Mouse (Mus musculus) hindbrain, embryonic 16.5 days (tissue): ENCODE results near the gene Map4. TPM values are rescaled to one million over a fixed set of nuclear protein-coding genes. Genes with fewer than 3 reads are reported as not detected.

Source experiments
- ATAC-seq: fragments of 200-750 bp; cut with Nextera tagmentation; 2 replicates; pipeline ENCODE4 v1.8.0; 2017; ENCODE audit warnings: moderate TSS enrichment, moderate library complexity
- H3K27ac ChIP-seq: fragments of 300-500 bp; sonication (generic); 2 replicates; pipeline ENCODE4 v1.5.1; 2014; ENCODE audit warnings: low read depth, mild to moderate bottlenecking, control low read depth, low read length, moderate library complexity
- H3K27me3 ChIP-seq: fragments of 300-500 bp; sonication (generic); replicated peaks from 2 replicates; pipeline ENCODE4 v1.6.1; 2014; ENCODE audit warnings: low read length; ENCODE audit not compliant: control insufficient read depth, insufficient read depth
- H3K36me3 ChIP-seq: fragments of 300-500 bp; sonication (generic); 2 replicates; pipeline ENCODE4 v1.6.1; 2014; ENCODE audit warnings: mild to moderate bottlenecking, low read length, moderate library complexity, mixed read lengths; ENCODE audit not compliant: control insufficient read depth, insufficient read depth
- H3K4me1 ChIP-seq: fragments of 300-500 bp; sonication (generic); 2 replicates; pipeline ENCODE4 v1.6.1; 2014; ENCODE audit warnings: low read depth, low read length; ENCODE audit not compliant: control insufficient read depth, insufficient read depth
- H3K4me2 ChIP-seq: fragments of 300-500 bp; sonication (generic); 2 replicates; pipeline ENCODE4 v1.6.1; 2014; ENCODE audit warnings: mild to moderate bottlenecking, low read length, control low read depth, moderate library complexity
- H3K4me3 ChIP-seq: fragments of 300-500 bp; sonication (generic); 2 replicates; pipeline ENCODE4 v1.5.1; 2014; ENCODE audit warnings: mild to moderate bottlenecking, low read length, control low read depth, moderate library complexity
- H3K9ac ChIP-seq: fragments of 300-500 bp; sonication (generic); 2 replicates; pipeline ENCODE4 v1.6.1; 2014; ENCODE audit warnings: low read depth, mild to moderate bottlenecking, control low read depth, low read length, moderate library complexity
- H3K9me3 ChIP-seq: fragments of 300-500 bp; sonication (generic); 2 replicates; pipeline ENCODE4 v1.6.1; 2014; ENCODE audit warnings: mild to moderate bottlenecking, low read length, moderate library complexity; ENCODE audit not compliant: control insufficient read depth
- WGBS: fragments of 180-500 bp; shearing (Covaris S2); extraction: QIAGEN DNeasy Blood & Tissue Kit; methylation state at CpG from one replicate; pipeline ENCODE4 v1.1.7; 2014; 5-methylcytosine and 5-hydroxymethylcytosine counted together
- polyA plus RNA-seq: library from polyadenylated mRNA; unstranded; fragments of >200 nt; fragmentation: Nextera tagmentation; extraction: Ambion mirVana; gene quantifications from 2 replicates; pipeline ENCODE4 v1.2.1, GENCODE M21; 2015

Gene Map4
- polyA plus RNA-seq, 1 experiment from 2014 or later: 206 TPM

DNA sequence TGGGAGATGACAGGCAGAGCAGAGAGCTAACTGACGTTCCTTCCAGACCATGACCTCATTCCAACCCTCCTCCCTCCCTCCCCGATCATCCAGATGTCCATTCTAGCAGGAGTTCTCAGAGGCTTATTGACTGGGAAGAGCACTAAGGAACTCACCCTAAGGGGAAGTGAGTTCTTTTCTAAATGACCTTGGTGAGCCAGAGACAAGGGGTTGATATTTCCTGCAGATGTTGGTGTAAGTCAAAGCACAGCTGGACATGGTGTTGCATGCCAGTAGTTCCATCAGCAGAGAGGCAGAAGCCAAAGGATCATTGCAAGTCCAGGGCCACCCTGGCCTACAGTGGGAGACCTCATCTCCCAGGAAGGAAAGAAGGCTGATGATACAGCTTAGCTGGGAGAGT, 33.2 kb upstream of the Map4 start:
- Histone ChIP-seq H3K27me3 (no peaks in the 10 kb centered on the region), H3K9ac (no peak overlapping the region), H3K9me3 (no peaks in the 10 kb centered on the region), H3K36me3 (0 out of 2 replicates have a peak, but pooled peaks cover 2% of the 10 kb centered on the region), H3K27ac (no peak overlapping the region), H3K4me2 (no peak overlapping the region), H3K4me3 (no peak overlapping the region), H3K4me1 (peaks cover 2% of the 10 kb centered on the region)
- no peak for ATAC-seq
- 59% methylated on average over 2 of the region's 2 CpGs for WGBS

DNA sequence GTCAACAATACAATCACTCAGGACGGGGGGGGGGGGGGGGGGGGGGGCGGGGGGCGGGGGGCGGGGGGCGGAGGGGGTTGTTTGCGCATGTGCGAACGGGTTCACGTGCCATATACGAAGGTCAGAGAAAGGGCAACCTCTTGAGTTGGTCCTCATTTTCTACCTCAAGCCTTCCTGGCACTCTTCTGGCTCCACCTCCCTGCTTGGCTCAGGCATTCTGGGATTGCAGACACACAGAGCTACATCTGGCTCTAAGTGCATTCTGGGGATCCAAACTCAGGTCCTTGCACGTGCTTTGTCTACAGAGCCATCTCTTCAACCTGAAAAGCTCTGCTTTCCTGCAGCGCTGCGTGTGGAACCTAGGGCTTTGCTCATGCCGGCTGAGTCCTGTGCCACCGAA, 31.9 kb upstream of the Map4 start:
- no peak overlapping the region for H3K4me2 ChIP-seq

DNA sequence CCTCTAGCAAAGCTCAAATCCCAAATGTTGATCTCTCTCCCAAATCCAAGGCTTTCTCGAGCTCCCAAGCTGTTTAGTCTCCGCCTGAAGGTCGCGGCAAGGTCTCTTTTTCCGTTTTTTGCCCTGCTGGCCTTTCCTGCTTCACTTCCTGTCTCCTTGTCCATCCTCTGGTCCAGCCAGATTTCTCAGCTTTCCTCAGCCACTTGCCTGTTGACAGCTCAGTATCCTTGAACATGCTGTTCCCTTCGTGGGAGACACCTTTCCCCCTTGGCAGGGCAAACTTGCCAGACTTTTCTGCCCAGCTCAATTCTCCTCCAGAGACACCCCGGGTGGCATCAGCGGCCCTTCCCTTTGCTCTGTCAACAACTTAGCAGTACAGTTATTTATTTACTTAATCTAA, 31.5 kb upstream of the Map4 start:
- Histone ChIP-seq H3K9me3 (no peaks in the 10 kb centered on the region), H3K27me3 (no peaks in the 10 kb centered on the region), H3K36me3 (no peaks in the 10 kb centered on the region), H3K9ac (no peak overlapping the region), H3K4me2 (no peak overlapping the region), H3K4me3 (no peak overlapping the region), H3K27ac (no peak overlapping the region), H3K4me1 (no peaks in the 10 kb centered on the region)
- WGBS: 72% methylated on average over 8 of the region's 8 CpGs
- no peak for ATAC-seq

More for the DNA sequence above, 31.9 kb upstream of the Map4 start:
- no peaks in the 10 kb centered on the region for H3K27me3 ChIP-seq
- H3K27ac ChIP-seq: no peak overlapping the region
- H3K9ac ChIP-seq: no peak overlapping the region
- 75% methylated on average over 12 of the region's 15 CpGs for WGBS
- no peaks in the 10 kb centered on the region for H3K36me3 ChIP-seq
- peaks cover 2% of the 10 kb centered on the region for H3K4me1 ChIP-seq
- no peak overlapping the region for H3K4me3 ChIP-seq
- no peak for ATAC-seq
- H3K9me3 ChIP-seq: no peaks in the 10 kb centered on the region

DNA sequence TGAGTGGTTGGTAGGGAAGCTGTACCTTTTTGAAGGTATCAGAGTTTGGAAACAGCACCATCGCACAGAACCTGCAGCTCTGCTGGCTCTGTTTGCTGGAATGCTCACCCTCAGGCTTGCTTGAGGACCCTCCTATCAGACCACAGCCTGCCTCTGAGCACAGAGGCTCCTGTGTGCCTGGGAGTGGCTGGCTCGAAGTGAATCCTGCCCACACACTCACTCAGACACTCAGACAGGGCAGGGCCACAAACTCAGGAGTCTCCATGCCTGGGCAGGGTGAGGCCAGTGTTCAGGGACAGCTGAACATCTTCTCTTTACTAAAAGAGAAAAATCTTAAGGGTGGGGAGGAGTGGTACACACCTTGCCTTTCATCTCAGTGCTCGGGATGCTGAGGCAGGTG, 30.7 kb upstream of the Map4 start:
- no peaks in the 10 kb centered on the region for H3K9me3 ChIP-seq
- no peak overlapping the region for H3K9ac ChIP-seq
- H3K27ac ChIP-seq: no peak overlapping the region
- H3K36me3 ChIP-seq: no peaks in the 10 kb centered on the region
- H3K4me1 ChIP-seq: no peaks in the 10 kb centered on the region
- WGBS: 98% methylated on average over 3 of the region's 3 CpGs
- H3K4me3 ChIP-seq: no peak overlapping the region
- ATAC-seq: no peak
- H3K27me3 ChIP-seq: no peaks in the 10 kb centered on the region
- H3K4me2 ChIP-seq: no peak overlapping the region

DNA sequence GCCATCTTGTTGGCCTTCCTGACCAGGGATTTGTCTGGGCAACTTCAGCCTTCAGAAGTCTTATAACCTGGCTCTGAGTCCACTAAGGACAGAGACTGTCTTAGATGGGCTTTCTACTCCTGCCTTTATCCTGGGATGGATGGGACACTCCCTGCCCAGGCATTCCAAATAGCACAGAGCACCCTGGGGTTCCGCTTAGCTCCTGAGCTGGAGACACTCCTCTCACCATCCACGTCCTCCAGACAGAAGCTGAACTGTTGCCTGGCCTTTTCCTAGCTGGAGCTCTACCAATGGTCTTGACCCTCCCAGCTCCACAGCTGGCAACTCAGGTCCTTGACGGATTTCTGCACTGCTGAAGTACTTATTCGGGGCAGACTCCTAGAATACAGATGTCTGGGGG, 29.0 kb upstream of the Map4 start:
- no peak overlapping the region for H3K4me2 ChIP-seq
- no peaks in the 10 kb centered on the region for H3K27me3 ChIP-seq
- H3K36me3 ChIP-seq: no peaks in the 10 kb centered on the region
- no peak overlapping the region for H3K27ac ChIP-seq
- no peaks in the 10 kb centered on the region for H3K9me3 ChIP-seq
- ATAC-seq: no peak
- H3K4me1 ChIP-seq: no peaks in the 10 kb centered on the region
- no peak overlapping the region for H3K9ac ChIP-seq
- WGBS: 62% methylated on average over 4 of the region's 4 CpGs
- no peak overlapping the region for H3K4me3 ChIP-seq

DNA sequence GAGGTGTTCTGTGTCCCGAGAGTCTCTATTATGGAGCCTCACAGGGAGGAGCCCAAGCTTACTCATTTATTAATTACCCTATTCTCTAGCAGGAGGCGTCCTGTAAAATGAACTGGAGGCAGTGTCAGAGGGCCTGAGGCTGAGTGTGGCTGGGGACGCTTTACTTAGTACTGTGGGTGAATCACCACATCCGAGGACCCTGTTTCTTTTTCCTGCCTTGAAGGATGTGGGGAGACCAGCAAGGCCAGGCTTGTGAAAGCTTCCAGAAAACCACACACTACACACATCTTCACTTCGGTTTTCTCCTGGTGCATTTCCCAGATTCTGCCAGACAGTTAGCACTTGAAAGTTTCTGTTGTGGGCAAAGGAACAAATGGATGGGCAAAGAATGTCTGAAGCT, 28.5 kb upstream of the Map4 start:
- WGBS: 63% methylated on average over 5 of the region's 5 CpGs
- Histone ChIP-seq H3K9me3 (no peaks in the 10 kb centered on the region), H3K36me3 (no peaks in the 10 kb centered on the region), H3K4me1 (no peaks in the 10 kb centered on the region), H3K9ac (no peak overlapping the region), H3K27ac (no peak overlapping the region), H3K27me3 (no peaks in the 10 kb centered on the region), H3K4me2 (no peak overlapping the region), H3K4me3 (no peak overlapping the region)
- no peak for ATAC-seq

DNA sequence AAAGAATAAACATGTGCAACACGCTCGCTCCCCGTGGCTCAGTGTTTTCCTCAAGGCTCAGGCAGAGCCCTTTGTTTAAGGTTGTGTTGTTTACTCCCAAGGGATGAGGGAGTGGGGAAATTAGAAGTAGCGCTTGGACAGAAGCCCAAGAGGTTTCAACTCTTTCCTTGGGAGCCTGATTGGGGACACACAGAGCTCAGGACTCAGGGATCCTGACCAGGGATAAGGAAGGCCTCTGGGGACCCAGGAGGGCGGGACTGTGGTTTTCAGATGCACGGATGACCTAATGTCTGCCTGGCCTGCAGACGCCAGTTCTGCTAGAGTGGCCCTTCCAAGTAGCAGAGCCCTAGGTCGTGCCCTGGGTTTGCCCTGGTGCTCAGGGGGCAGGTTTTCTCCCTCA, 24.0 kb upstream of the Map4 start:
- no peak overlapping the region for H3K4me2 ChIP-seq
- no peaks in the 10 kb centered on the region for H3K36me3 ChIP-seq
- H3K4me3 ChIP-seq: no peak overlapping the region
- no peak for ATAC-seq
- H3K9me3 ChIP-seq: no peaks in the 10 kb centered on the region
- no peak overlapping the region for H3K9ac ChIP-seq
- no peaks in the 10 kb centered on the region for H3K4me1 ChIP-seq
- H3K27me3 ChIP-seq: no peaks in the 10 kb centered on the region
- 54% methylated on average over 8 of the region's 8 CpGs for WGBS
- H3K27ac ChIP-seq: no peak overlapping the region

DNA sequence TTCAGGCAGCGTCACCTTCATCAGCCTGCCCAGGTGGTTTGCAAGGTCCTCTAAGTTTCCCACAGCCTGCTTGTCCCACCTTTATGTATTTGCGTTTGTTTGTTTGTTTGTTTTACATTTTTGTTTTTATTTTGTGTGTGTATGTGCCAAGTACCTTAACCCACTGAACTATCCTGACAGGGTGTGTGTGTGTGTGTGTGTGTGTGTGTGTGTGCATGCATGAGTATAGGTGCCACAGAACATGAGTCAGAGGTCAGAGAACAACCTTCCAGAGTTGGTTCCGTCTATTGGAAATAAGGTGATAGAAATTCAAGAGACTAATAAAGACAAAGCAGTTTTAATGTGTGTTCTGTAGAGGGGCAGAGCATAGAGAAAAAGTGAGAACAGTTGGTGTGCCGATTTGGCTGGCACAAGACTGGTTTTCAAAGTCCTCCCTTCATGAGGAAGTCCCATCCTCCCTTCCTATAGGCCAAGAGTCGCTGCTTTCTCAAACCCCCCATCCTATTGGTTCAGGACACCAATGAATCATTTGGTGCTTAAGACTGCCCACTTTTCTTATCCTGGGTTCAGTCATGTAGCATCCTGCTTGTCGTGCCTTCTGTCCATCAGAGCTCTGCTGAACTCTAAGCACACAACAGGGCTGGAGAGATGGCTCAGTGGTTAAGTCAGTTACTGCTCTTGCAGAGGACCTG, 23.3 kb upstream of the Map4 start:
- Histone ChIP-seq H3K4me1 (no peaks in the 10 kb centered on the region), H3K9me3 (no peaks in the 10 kb centered on the region), H3K9ac (no peak overlapping the region), H3K27ac (no peak overlapping the region), H3K4me3 (no peak overlapping the region), H3K36me3 (no peaks in the 10 kb centered on the region), H3K4me2 (no peak overlapping the region), H3K27me3 (no peaks in the 10 kb centered on the region)
- WGBS: 80% methylated on average over 6 of the region's 6 CpGs
- ATAC-seq: no peak

DNA sequence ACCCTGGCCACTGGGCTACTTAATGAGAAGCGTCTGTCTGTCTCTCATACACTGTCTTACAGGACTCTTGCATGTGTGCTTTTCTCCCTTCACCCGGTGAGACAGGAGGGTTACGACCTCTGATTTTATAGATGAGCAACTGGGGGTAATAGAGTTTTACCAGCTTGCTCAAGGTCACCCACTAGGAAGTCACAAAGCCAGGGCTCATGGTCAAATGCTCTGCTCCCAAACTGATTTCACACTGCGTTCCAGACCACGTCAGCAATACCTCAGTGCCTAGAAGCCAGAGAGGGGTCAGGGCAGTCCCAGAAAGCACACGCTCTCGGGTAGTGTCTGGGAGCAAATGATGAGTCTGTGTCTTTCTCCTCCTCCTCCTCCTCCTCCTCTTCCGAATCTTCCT, 22.2 kb upstream of the Map4 start:
- no peak for ATAC-seq

DNA sequence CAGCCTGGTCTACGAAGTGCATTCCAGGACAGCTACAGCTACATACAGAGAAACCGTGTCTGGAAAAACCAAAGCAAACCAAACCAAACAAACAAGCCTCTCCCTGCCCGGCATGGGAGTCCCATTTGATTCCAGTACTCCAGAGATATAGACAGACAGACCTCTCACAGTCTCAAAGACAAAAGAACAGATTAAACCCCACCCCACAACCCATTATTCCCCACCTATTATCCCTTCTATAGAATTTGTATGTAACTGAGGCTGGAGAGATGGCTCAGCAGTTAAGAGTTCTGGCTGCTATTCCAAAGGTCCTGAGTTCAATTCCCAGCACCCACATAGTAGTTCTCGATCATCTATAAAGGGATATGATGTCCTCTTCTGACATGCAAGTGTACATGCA, 21.3 kb upstream of the Map4 start:
- Histone ChIP-seq H3K4me2 (no peak overlapping the region), H3K9ac (no peak overlapping the region), H3K27me3 (no peaks in the 10 kb centered on the region), H3K9me3 (no peaks in the 10 kb centered on the region), H3K4me1 (no peaks in the 10 kb centered on the region), H3K27ac (no peak overlapping the region), H3K4me3 (no peak overlapping the region), H3K36me3 (no peaks in the 10 kb centered on the region)
- 95% methylated on average over 4 of the region's 4 CpGs for WGBS
- ATAC-seq: no peak

More for the DNA sequence above, 22.2 kb upstream of the Map4 start:
- H3K27ac ChIP-seq: no peak overlapping the region
- no peaks in the 10 kb centered on the region for H3K9me3 ChIP-seq
- no peak overlapping the region for H3K9ac ChIP-seq
- no peaks in the 10 kb centered on the region for H3K4me1 ChIP-seq
- H3K4me2 ChIP-seq: no peak overlapping the region
- H3K4me3 ChIP-seq: no peak overlapping the region
- 72% methylated on average over 8 of the region's 8 CpGs for WGBS
- H3K27me3 ChIP-seq: no peaks in the 10 kb centered on the region
- no peaks in the 10 kb centered on the region for H3K36me3 ChIP-seq
